Mouse (Mus musculus) R1 (cell line): Measurements from ENCODE around the gene Gin1.

ENCODE experiments used
- DNase-seq: peaks from one replicate; pipeline ENCODE4 v3.0.0-alpha.2; 2018; ENCODE audit warnings: low read depth, low spot score

The Gin1 gene

DNA sequence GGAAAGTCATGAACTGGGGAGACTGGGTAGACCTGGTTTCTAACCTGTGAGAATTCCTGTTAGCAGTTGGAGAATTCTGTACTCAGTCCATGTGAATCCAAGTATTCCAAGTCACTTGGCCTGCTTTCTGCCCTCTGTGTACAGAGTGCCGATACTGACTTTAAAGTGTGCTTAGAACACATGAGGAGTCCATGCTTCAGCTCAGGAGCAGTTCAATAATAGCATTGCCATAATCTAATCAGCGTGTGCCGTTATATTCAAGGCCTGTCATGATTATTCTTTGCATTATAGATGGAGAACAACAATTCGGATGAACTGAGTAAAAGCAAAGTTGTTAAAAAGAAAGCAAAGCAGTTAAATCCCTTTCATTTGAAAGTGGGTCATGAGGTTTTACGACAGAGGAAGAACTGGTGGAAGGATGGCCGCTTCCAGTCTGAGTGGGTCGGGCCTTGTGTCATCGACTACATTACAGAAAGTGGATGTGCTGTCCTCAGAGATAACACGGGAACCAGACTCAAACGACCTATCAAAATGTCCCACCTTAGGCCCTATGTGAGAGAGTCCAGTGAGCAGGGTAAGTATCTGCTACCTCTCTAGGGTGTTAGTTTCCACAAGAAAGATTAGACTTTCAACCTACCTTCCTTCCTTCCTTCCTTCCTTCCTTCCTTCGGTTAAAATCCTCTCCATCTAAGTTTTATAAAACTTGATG is 15.9 kb downstream of the Gin1 start:
- no peak for DNase-seq

DNA sequence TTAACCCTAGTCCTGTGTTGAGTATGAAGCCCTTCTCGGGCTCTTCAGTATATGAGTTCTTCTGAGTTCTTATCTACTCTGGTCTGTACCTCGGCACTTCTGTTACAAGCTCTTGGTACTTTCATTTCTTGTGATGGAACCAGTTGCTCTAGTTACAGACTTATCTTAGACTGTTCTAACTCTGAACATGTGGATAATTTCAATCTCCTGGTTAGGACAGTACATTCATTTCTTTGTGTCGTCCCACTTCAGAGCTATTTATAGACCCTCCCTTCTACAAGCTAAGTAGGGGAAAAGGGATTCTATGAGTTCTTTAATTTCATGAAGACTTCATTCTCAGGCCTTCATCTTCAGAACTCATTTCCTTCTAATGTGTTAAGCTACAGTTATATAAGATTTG is 17.7 kb downstream of the Gin1 start:
- DNase-seq, result no peak

DNA sequence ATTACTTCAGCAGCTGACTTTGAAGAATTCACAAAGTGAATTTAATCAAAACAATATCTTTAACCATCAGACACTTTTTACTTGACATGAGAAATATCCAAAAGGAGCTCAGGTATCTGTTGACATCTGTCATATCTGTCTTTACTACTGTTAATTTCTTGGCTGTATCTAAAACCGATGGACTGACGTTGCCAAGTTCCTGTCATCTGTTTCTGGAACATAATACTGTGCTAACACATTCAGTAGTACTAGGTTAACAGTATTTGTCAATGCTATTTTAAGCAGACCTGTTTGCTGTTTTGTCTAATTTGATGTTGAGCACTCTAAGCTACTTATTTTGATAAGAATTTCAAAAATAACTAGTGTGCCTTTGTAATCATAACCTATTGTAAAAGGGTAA is 18.5 kb downstream of the Gin1 start:
- no peak for DNase-seq

DNA sequence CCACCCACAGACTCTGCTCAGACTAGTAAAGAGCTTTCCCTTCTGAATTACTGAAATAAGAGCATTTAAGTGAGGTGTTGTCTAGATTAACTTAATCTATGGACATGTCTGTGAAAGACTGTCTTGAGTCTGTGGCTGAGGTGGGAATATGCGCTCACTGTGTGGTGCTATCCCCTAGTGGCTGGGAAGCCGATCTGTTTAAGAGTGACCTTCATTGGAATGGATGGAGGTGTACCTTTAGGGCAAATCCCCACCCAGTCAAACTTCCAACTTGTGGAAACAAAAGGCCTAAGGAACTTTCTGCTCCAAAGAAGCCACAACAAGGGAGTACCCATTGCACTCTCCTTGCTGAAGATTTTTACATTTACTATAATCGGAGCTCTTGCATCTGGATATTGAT is 24.1 kb downstream of the Gin1 start:
- DNase-seq, result peak; percentile 48

DNA sequence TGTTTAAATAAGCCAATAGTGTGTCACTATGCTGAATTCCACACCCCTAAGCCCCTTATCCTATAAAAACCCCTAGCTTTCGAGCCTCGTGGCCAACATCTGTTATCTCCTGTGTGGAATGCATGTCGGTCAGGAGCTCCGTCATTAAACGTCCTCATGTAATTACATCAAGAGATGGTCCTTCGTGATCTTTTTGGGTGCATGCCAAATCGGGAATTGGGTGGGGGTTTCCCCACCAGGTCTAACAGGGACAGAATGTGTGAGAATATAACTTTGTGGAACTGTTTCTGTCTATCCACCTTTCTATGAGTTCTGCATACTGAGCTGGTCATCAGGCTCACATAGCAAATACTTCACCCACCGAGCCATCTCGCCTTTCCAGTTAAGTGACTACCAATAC is 26.0 kb downstream of the Gin1 start:
- no peak for DNase-seq

DNA sequence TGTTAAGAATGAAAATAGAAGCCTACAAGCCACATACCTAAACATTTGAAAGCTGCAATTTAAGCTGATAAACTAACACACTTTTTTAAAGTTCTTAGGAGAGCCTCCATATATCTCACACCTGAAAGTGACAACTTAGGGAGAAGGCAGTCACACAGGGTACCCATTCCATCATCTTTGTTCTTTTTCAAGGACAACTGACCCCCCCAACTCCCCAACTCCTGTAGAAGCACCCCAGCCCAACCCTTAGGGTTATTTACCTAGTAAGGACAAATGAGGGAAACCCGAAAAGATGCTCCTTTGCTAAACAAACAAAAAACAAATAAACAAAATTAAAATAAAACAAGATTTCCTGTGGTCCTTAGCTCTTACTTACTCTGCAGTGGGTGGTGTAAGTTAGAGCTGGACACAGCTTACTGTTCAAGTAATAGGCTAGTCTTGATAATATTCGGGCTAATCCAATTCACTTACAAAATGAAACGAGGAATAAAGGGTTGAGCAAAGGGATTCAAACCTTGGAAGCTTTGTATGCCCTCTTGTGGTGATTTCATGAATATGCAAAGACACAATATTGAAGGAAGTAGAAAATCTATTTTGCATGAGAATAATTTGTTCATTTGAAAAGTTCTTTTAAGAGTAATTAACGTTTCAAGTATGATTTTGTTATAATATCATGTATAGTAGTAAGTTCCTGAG is 32.4 kb downstream of the Gin1 start:
- peak; percentile 24 for DNase-seq

DNA sequence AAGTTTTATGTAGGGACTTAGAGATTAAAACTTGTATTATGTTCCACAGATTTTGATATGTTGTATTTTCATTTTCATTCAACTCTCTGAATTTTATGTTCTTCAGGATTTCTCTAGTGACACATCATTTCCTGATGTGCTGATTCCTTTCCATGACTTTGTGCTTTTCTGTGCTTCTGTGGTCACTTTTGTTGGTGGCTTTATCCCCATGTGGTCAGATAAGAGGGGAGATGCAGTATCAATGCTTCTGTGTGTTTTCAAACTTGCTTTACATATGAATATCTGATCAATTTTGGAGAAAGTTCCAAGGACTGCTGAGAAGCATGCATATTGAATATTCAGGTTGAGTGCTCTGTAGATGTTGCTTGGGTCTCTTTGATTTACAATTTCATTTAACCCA is 34.5 kb downstream of the Gin1 start:
- DNase-seq, result no peak

DNA sequence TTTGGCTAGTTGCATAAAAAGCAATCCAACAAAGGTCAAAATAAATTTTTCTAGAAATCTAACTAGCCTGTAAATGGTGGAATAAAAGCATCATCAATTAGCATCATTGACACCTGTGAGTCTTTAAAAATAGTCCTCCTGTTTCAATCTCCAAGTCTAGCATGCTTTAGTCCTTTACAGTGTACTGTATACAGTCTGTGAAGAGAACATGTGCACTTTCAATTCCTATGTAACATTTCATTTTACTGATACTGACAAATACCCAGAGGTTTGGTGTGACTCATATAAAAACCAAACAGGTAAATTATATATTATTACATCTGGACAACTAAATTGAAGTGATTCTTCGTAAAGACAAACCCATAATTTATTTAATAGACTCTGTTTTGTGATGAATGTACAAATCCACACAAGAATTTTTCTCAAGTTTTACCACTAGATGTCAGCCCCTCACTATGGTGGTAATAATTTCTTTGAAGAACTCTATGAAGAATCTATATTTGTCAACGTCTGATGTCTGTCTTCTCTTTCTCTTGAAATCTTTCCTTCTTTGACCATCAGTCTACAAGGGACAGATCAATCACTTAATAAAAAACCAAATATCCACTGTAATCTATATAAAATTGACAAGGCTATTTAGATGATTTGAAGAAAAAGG is 39.4 kb downstream of the Gin1 start:
- DNase-seq, result no peak

DNA sequence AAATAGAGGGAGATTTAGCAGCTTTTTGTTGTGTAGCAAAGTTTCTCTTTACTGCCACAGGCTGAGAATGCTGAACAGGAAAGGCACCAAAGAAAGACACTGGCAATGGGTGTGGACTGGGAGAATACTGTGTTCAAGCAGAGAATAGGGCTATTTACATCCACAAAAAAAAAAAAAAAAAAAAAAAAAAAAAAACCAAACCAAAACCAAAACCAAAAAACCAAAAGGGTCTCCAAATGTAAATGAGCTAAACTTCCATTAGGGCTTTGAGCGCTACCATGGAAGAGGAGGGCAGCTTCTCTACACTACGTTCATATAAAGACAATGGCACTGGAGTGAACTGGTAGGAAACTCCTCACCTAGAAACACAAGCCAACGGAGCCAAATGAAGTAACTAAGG is 51.3 kb downstream of the Gin1 start:
- no peak for DNase-seq

DNA sequence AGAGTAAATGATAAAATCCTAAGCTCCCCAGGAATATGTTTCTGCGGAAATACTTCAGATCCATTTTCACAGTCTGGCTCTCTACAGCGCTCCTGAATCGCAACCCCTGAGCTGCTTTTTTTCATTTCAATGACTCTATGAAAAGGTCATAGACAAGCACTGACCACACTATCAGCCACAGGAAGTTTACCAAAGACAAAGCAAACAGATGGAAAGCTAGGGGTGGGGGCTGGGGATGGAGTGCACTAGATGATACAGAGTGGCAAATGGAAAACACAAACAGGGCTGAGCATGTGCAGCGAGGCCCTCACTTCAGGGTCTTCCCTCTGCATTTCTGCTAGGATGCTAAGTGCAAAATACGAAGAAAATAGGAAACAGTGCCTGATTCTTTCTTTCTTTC is 52.2 kb downstream of the Gin1 start:
- DNase-seq, result peak; percentile 9

DNA sequence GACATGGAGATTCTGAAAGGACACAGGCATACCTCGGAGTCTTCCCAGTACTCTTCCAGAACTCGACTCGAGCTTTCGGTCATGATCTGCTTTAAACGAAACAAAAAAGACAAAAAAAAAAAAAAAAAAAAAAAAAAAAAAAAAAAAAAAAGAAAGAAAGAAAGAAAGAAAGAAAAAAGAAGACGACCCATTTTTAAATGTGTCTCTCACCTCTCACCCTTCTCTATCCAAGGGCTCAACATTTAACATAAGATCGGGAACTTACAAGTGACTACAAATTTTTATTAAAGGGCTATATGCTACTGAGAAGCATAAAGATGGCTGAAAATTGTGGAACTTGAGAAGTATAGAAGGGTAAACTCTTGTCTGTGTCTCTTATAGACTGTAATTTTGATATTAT is 52.9 kb downstream of the Gin1 start:
- DNase-seq, result no peak

DNA sequence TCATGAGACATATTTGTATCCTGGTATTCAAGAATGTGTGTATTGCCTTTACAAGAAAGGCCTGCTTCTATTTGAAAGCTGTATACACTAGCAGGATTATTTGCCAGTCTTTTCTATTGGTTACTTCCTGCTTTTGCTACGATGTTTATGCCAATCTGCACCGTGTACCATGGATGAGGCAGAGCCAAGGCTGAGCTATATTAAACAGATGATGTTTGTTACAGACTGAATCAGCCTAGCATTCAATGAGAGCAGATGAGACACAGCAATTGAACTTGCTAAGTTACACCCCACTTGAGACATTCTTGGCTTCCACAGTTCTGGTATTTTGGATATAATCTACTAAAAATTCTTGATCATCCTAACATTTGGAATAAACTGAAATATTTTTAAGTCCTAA is 57.6 kb downstream of the Gin1 start:
- DNase-seq, result no peak

DNA sequence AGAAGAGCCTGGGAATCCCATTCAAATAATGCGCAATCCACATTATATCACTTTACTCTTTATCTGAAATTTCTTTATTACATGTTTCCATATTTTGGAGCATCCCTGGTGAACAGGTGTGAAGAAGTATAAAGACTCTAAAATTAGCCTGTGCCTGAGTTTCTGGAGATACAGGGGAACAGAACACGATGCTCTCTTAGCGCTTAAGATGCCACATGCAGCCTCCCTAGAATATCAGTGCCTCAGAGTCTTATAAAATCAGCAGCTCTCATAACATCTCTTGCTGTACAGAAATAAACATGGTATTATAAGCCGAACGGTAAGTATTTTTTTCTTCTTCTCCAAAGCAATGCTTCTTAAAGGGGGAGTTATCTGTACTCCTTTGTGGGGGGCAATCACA is 58.1 kb downstream of the Gin1 start:
- no peak for DNase-seq

DNA sequence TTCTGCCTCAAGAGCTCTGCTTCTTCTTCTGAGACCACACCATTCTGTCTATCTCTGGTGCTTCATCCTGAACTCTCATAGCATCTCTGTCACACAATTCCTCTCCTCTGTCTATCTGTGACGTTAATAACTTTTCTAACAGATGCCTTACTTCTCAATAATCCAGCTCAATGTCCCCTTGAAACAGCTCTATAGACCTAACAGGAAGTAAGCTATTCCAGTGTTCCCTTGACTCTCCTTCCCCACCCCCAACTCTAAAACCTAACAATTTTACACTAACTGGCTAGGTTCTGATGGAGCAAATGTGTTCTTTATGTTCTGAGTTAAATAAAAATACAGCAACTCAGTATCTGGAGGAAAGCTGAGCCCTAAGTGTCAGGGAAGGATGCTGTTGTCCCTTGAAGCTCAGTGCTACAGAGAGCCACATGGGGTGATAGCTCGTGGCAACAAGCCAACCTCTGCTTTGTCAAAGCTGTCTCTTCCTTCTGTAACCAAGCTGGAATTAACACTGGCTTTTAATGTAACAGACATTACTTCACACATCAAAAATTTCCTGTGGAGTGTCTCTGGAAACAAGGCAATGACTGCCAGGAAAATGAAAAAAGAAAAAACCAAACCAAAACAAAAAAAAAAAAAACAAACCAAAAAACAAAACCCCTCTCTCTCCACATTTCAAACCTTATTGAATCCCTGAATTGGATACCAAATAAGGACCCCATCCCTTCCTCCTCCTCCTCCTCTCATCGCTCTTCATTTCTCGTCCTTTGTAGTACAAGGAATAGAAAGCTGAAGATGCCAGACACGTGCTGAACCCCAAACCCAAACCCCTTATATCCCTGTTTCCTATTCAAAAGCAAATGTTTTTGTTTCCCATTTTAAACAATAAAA is 63.7 kb downstream of the Gin1 start:
- DNase-seq, result peak; percentile 13

DNA sequence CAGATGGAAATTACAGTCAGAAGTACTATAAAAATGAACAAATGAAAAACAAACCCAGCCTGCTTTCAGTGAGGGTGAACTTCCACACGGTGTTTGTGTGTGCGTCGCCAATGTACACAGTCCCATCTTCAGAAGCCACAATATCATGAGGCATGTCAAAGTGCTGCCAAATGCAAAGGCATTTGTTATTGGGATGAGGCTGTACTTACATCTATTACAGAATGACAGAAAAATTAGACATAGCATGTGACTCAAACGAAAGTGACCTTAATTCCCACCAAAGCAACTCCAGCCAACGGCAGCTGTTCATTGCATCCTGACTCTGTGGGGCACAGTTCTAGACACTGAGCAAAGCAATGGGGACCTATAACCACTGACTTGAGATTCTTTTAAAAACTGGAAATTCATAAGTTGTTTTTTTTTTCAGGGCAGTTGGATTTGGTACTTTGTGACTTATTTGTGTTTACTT is 64.4 kb downstream of the Gin1 start:
- DNase-seq, result no peak
